Mouse (Mus musculus) hindbrain, embryonic 16.5 days (tissue): Measurements from ENCODE around the gene Cars2. TPM values are rescaled to one million over a fixed set of nuclear protein-coding genes. Genes with fewer than 3 reads are reported as not detected.

Source experiments
- ATAC-seq: fragments of 200-750 bp; cut with Nextera tagmentation; 2 replicates; pipeline ENCODE4 v1.8.0; 2017; ENCODE audit warnings: moderate TSS enrichment, moderate library complexity
- H3K27ac ChIP-seq: fragments of 300-500 bp; sonication (generic); 2 replicates; pipeline ENCODE4 v1.5.1; 2014; ENCODE audit warnings: low read depth, mild to moderate bottlenecking, control low read depth, low read length, moderate library complexity
- H3K27me3 ChIP-seq: fragments of 300-500 bp; sonication (generic); replicated peaks from 2 replicates; pipeline ENCODE4 v1.6.1; 2014; ENCODE audit warnings: low read length; ENCODE audit not compliant: control insufficient read depth, insufficient read depth
- H3K36me3 ChIP-seq: fragments of 300-500 bp; sonication (generic); 2 replicates; pipeline ENCODE4 v1.6.1; 2014; ENCODE audit warnings: mild to moderate bottlenecking, low read length, moderate library complexity, mixed read lengths; ENCODE audit not compliant: control insufficient read depth, insufficient read depth
- H3K4me1 ChIP-seq: fragments of 300-500 bp; sonication (generic); 2 replicates; pipeline ENCODE4 v1.6.1; 2014; ENCODE audit warnings: low read depth, low read length; ENCODE audit not compliant: control insufficient read depth, insufficient read depth
- H3K4me2 ChIP-seq: fragments of 300-500 bp; sonication (generic); 2 replicates; pipeline ENCODE4 v1.6.1; 2014; ENCODE audit warnings: mild to moderate bottlenecking, low read length, control low read depth, moderate library complexity
- H3K4me3 ChIP-seq: fragments of 300-500 bp; sonication (generic); 2 replicates; pipeline ENCODE4 v1.5.1; 2014; ENCODE audit warnings: mild to moderate bottlenecking, low read length, control low read depth, moderate library complexity
- H3K9ac ChIP-seq: fragments of 300-500 bp; sonication (generic); 2 replicates; pipeline ENCODE4 v1.6.1; 2014; ENCODE audit warnings: low read depth, mild to moderate bottlenecking, control low read depth, low read length, moderate library complexity
- H3K9me3 ChIP-seq: fragments of 300-500 bp; sonication (generic); 2 replicates; pipeline ENCODE4 v1.6.1; 2014; ENCODE audit warnings: mild to moderate bottlenecking, low read length, moderate library complexity; ENCODE audit not compliant: control insufficient read depth
- WGBS: fragments of 180-500 bp; shearing (Covaris S2); extraction: QIAGEN DNeasy Blood & Tissue Kit; methylation state at CpG from one replicate; pipeline ENCODE4 v1.1.7; 2014; 5-methylcytosine and 5-hydroxymethylcytosine counted together
- polyA plus RNA-seq: library from polyadenylated mRNA; unstranded; fragments of >200 nt; fragmentation: Nextera tagmentation; extraction: Ambion mirVana; gene quantifications from 2 replicates; pipeline ENCODE4 v1.2.1, GENCODE M21; 2015

The Cars2 gene
- polyA plus RNA-seq, 1 experiment from 2014 or later, result 25.2 TPM

DNA sequence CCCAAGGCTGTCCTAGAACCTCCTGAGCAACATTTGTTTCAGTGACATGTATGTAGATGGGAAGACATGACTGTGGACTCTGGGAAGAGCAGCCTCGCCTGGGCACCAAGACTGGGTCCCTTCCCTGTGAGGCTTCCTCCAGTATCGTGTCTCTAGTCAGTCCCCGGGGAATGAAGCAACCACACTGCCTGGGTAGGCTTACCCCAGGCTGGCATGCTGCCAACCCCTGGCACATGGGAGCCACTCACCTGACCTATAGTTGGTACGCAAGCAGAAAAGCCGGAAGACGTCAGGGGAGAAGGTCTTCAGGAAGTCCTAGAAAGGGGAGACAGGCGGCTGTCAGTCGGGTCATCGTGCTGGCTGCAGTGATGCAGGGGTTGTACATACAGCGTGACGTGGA is 31.9 kb downstream of the Cars2 start:
- 91% methylated on average over 11 of the region's 11 CpGs for WGBS
- no peak overlapping the region for H3K27ac ChIP-seq
- H3K4me1 ChIP-seq, result no peaks in the 10 kb centered on the region
- H3K4me2 ChIP-seq, result no peak overlapping the region
- H3K36me3 ChIP-seq, result peaks cover 24% of the 10 kb centered on the region
- no peak for ATAC-seq
- H3K4me3 ChIP-seq, result no peak overlapping the region
- H3K9me3 ChIP-seq, result no peaks in the 10 kb centered on the region
- no peak overlapping the region for H3K9ac ChIP-seq
- no peaks in the 10 kb centered on the region for H3K27me3 ChIP-seq

DNA sequence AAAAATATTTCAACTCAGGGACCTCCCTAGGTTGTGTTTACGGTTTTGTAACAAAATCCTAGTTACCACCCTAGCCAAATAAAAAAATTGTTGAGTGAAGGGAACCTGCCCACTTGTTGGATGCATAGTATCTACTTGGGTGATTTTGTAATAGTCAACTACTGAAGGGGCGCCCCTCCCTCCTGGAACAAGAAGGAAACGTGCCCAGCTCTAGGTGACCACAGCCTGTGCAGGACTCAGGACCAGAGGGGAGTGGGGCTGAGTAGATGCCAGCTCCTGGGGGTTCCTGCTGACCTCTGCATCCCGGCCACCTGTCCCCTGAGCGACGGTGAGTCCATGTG is 32.6 kb downstream of the Cars2 start:
- Histone ChIP-seq H3K4me1 (no peaks in the 10 kb centered on the region), H3K36me3 (peaks cover 30% of the 10 kb centered on the region), H3K4me2 (no peak overlapping the region), H3K27me3 (no peaks in the 10 kb centered on the region), H3K9me3 (no peaks in the 10 kb centered on the region), H3K4me3 (no peak overlapping the region), H3K27ac (no peak overlapping the region), H3K9ac (no peak overlapping the region)
- ATAC-seq, result no peak
- WGBS, result 89% methylated on average over 6 of the region's 6 CpGs

DNA sequence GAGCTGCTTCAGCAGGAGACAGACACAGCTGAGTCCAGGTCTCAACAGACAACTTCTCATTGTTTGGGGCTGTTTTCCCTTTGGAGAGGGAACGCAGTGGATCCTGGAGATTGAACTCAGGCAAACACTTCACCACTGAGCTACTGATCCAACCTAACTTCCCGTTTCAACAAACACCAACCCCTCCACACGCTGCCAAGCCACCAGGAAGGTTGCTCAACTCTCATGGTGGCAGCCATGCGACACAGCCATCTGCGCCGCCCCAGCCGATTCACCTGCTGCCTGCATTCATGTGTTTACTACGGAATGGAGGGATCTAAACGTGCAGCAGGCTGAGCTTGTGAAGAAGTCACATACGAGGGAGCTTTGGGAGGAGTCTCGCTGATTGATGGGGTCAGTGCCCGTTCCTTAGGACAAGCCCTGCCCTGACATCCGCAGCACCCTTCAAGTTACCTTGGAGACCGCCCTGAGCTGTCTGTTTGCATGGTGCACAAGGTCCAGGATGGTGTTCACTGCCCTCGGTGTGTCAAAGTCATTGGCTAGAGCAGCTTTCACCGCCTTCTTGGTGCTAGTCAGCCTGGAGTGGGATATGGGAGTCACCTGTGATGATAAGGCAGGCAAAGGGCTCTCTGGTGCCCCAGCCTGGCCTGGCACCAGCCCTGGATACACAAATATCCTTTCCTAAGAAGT is 33.1 kb downstream of the Cars2 start:
- Histone ChIP-seq H3K9me3 (no peaks in the 10 kb centered on the region), H3K4me3 (no peak overlapping the region), H3K27me3 (no peaks in the 10 kb centered on the region), H3K4me1 (no peaks in the 10 kb centered on the region), H3K9ac (no peak overlapping the region), H3K27ac (no peak overlapping the region), H3K36me3 (peaks cover 35% of the 10 kb centered on the region), H3K4me2 (no peak overlapping the region)
- ATAC-seq, result no peak
- WGBS, result 88% methylated on average over 16 of the region's 16 CpGs

DNA sequence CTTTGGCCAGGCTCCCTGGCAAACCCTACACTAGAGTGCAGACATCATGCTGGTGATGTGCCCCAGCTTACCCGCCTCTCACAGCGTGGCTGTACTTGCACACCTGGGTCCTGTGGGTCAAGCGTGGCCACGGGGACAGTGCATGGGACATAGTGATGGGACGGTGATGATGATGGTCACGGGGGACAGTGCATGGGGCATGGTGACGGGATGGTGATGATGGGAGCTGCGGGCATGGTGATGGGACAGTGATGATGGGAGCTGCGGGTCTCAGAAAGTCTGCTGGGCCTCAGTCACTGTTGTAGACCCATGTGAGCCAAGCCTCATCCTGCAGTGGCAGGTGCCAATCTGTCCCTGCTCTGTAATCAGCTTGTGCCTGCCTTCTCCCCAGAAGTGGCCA is 34.3 kb downstream of the Cars2 start:
- H3K36me3 ChIP-seq, result peaks cover 44% of the 10 kb centered on the region
- no peak overlapping the region for H3K4me2 ChIP-seq
- no peak for ATAC-seq
- no peaks in the 10 kb centered on the region for H3K9me3 ChIP-seq
- H3K27ac ChIP-seq, result no peak overlapping the region
- no peaks in the 10 kb centered on the region for H3K4me1 ChIP-seq
- 95% methylated on average over 9 of the region's 9 CpGs for WGBS
- H3K9ac ChIP-seq, result no peak overlapping the region
- no peaks in the 10 kb centered on the region for H3K27me3 ChIP-seq
- H3K4me3 ChIP-seq, result no peak overlapping the region

DNA sequence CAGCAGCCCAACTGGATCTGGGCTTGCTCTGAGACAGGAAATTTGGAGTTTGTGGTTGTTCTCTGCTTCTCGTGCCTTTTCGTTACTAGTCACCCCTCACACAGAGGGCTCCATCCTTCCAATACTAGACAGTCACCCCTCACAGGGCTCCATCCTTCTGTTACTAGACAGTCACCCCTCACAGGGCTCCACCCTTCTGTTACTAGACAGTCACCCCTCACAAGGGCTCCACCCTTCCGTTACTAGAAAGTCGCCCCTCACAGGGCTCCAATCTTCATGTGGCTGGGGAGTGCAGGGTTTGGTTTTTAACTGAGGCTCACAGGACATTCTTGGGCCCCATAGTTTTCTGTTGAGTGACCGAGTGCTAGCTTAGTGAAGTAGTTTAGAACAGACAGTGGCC is 37.3 kb downstream of the Cars2 start:
- Histone ChIP-seq H3K4me3 (no peak overlapping the region), H3K9me3 (no peaks in the 10 kb centered on the region), H3K27me3 (no peaks in the 10 kb centered on the region), H3K27ac (no peak overlapping the region), H3K36me3 (peaks cover 59% of the 10 kb centered on the region), H3K4me2 (no peak overlapping the region), H3K4me1 (no peaks in the 10 kb centered on the region), H3K9ac (no peak overlapping the region)
- WGBS, result 94% methylated on average over 5 of the region's 5 CpGs
- no peak for ATAC-seq

DNA sequence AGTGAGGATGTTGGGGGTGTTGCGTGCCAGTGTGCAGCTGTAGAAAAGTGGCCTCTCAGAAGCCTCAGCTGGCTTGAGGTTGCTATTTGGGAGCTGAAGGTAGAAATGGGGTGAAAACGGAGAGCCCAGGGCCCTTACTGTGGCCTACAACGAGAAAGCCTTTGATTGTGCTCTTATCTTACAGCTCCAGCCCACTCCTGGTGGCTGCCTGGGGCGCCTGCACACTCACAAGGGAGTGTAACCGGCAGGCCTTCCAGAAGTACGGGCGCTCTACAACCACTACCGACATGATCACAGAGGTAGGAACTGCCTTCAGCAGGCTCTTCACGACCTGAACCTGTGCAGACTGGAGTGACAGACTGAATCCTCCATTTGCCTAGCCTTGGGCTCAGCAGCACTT is 37.9 kb downstream of the Cars2 start:
- Histone ChIP-seq H3K4me3 (no peak overlapping the region), H3K4me1 (no peaks in the 10 kb centered on the region), H3K4me2 (no peak overlapping the region), H3K27ac (no peak overlapping the region), H3K36me3 (peaks cover 58% of the 10 kb centered on the region), H3K27me3 (no peaks in the 10 kb centered on the region), H3K9me3 (no peaks in the 10 kb centered on the region), H3K9ac (no peak overlapping the region)
- no peak for ATAC-seq
- 92% methylated on average over 9 of the region's 9 CpGs for WGBS

DNA sequence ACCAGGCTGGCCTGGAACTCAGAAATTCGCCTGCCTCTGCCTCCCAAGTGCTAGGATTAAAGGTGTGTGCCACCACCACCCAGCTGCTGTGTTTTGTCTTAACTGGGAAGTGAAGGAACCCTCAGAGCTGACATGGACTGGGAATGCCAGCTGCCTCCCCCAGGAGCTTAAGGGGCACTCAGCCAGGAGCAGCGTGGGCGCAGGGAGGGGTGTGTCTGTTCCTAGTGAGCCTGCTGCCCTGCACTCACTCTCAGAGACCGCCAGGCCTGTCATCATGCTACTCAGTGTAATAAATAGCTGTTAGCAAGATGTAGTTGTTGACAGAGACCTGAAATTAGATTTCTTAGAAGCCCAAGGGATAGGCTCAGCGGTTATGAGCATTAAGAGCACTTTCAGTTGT is 39.6 kb downstream of the Cars2 start:
- no peaks in the 10 kb centered on the region for H3K27me3 ChIP-seq
- H3K27ac ChIP-seq, result no peak overlapping the region
- H3K9ac ChIP-seq, result no peak overlapping the region
- H3K4me1 ChIP-seq, result no peaks in the 10 kb centered on the region
- WGBS, result 81% methylated on average over 5 of the region's 5 CpGs
- no peak overlapping the region for H3K4me3 ChIP-seq
- no peaks in the 10 kb centered on the region for H3K9me3 ChIP-seq
- no peak for ATAC-seq
- no peak overlapping the region for H3K4me2 ChIP-seq
- peaks cover 53% of the 10 kb centered on the region for H3K36me3 ChIP-seq

DNA sequence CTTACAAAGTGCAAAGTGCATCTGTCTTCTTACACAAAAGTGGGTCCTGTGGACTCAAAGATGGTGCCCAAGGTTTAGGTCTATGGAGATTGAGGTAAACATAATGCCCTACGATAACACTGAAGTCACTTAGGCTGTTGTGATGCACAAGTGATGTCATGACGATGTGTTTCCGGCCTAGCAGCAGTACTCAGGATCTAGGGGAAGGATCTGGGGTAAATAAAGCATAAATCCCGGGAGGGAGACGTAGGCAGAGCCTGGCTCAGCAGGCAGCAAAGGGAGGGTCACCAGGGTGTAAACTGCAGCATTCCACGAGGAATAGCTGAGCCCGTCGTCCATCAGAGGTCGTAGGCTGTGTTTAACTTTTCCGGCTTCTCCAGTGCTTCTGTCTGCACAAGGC is 41.7 kb downstream of the Cars2 start:
- Histone ChIP-seq H3K27ac (no peak overlapping the region), H3K9me3 (no peaks in the 10 kb centered on the region), H3K4me3 (no peak overlapping the region), H3K4me2 (no peak overlapping the region), H3K4me1 (no peaks in the 10 kb centered on the region), H3K9ac (no peak overlapping the region), H3K36me3 (peaks cover 63% of the 10 kb centered on the region), H3K27me3 (no peaks in the 10 kb centered on the region)
- no peak for ATAC-seq
- WGBS, result 85% methylated on average over 10 of the region's 10 CpGs

DNA sequence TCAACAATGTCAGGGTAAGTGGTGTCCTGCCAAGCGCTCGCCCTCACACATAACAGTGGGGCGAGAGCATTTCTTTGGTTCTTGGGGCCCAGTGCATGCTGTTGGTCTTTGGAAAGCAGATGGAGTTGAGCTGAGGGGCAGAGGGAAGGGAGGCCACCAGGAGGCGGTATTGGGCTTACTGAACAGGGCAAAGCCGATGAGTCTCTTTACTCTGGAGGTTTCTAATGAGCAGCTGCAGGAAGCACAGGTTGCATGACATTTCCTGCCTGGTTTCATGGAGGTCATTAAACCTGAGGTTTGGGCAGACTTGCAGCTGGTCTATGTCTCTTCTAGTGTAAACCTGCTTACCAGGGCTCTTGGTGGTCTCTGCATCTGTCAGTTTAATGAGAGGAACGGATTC is 43.8 kb downstream of the Cars2 start:
- Histone ChIP-seq H3K27ac (no peak overlapping the region), H3K27me3 (no peaks in the 10 kb centered on the region), H3K4me1 (no peaks in the 10 kb centered on the region), H3K9ac (no peak overlapping the region), H3K36me3 (peaks cover 49% of the 10 kb centered on the region), H3K4me2 (no peak overlapping the region), H3K4me3 (no peak overlapping the region), H3K9me3 (no peaks in the 10 kb centered on the region)
- 73% methylated on average over 6 of the region's 6 CpGs for WGBS
- ATAC-seq, result no peak

DNA sequence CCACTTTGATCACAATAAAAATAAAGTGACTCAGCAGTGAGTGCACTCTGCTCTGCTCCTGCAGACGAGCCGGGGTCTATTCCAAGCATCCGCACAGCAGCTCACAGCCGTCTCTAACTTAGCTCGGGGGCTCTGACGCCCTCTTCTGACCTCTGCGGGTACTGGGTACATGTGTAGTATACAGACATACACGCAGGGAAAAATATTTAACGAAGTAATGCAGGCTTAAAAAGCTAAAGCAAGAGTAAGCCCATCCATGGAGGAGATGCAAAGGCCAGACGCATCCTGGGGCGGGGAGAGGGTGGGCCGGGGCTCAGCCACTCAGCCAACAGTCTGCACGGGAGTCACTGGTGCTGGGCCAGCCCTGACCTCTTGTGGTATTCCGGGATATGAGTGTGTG is 44.5 kb downstream of the Cars2 start:
- Histone ChIP-seq H3K4me2 (no peak overlapping the region), H3K9me3 (no peaks in the 10 kb centered on the region), H3K27ac (no peak overlapping the region), H3K9ac (no peak overlapping the region), H3K4me3 (no peak overlapping the region), H3K36me3 (peaks cover 44% of the 10 kb centered on the region), H3K27me3 (no peaks in the 10 kb centered on the region), H3K4me1 (no peaks in the 10 kb centered on the region)
- no peak for ATAC-seq
- WGBS, result 87% methylated on average over 14 of the region's 14 CpGs
